Mouse (Mus musculus) E14TG2a.4 (cell line): Measurements from ENCODE around the gene Begain.

Experiments
- CTCF ChIP-seq: conservative IDR thresholded peaks from 2 replicates; pipeline ENCODE4 v1.5.1; 2014; ENCODE audit warnings: low read length
- POU5F1 ChIP-seq: IDR thresholded peaks from 2 replicates; pipeline ENCODE4 v1.6.1; 2014; ENCODE audit warnings: low read length, borderline replicate concordance

DNA sequence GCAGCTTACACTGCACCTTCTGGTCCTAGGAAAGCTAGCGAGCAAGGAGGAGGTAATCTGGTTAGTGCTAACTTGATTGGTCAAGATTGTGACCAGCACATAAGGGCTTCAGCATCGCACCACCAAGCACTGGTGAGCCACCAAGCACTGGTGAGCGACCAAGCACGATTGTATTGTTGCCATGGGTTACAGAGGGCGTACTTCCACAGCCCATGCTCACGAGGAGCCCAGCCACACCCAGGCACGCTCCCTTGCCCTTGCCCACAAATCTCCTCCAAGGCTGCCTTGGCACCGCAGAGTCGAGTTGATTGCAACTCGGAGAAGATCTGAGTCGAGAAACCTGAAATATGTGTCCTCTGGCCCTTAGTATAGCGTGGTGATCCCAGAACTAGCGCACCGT lies 22.0 kb upstream of the Begain start:
- TF ChIP-seq CTCF, result no peak
- TF ChIP-seq POU5F1, result no peak
